Mouse (Mus musculus) cortical plate, adult 2 months (tissue): ENCODE measurements around the gene Kcnd2.

ENCODE experiments used
- CTCF ChIP-seq: fragments of 200-500 bp; IDR thresholded peaks from 2 replicates; pipeline ENCODE4 v1.5.1; 2011; ENCODE audit warnings: mild to moderate bottlenecking, control low read depth, low read length; ENCODE audit not compliant: insufficient read depth; ENCODE audit errors: extremely low read depth
- POLR2A ChIP-seq: fragments of 200-500 bp; IDR thresholded peaks from 2 replicates; pipeline ENCODE4 v1.6.1; 2011; ENCODE audit warnings: mild to moderate bottlenecking, low read length, control low read depth; ENCODE audit not compliant: insufficient read depth; ENCODE audit errors: extremely low read depth

- TF ChIP-seq CTCF (no peak), POLR2A (no peak)
Measured at GRCm38 (mm10) chr6:21321407-21321806, 106.1 kb downstream of the Kcnd2 start.
